Comparison of ENCODE assay signal across 7 mouse cellular contexts in the genomic region with DNA sequence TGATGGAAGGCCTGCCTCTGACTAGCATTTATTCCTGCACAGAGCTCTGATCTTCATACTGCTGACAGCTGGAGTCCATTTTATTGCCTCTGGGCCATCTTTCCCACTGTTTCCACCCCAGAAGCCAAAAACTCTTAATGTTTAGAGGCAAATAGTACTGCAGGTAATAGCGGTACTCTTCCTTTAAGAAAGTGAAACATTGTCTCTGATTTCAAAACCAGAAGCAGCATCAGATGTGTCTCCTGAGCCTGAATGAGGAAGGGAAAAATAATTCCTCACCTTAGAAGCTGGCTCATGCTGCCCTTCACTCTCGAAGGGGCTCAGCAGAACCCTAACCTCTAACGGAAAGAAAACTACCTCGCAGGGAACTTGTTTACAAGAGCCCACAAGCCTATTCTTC. TPM values are rescaled to one million over a fixed set of nuclear protein-coding genes. Genes with fewer than 3 reads are reported as not detected.
A peak's percentile ranks its signal among the peaks of the same experiment; 100 is the strongest.
DNase-seq lines count a peak whose midpoint lies in the region; ATAC-seq and TF ChIP-seq lines count a peak whose summit lies in the region.

No protein-coding gene starts in this region.

- no peaks in the 10 kb centered on the region for H3K27me3 ChIP-seq in hindbrain, embryonic 10.5 days (ENCODE audit: insufficient read depth, poor library complexity, severe bottlenecking)
- no peaks in the 10 kb centered on the region for H3K27me3 ChIP-seq in hindbrain, embryonic 11.5 days (ENCODE audit: control insufficient read depth, insufficient read depth, low read length)
- no peaks in the 10 kb centered on the region for H3K27me3 ChIP-seq in midbrain, postnatal 0 days (ENCODE audit: insufficient read depth, low read length)
- H3K27me3 ChIP-seq in midbrain, embryonic 14.5 days (ENCODE audit: control insufficient read depth, insufficient read depth, low read length), result no peaks in the 10 kb centered on the region
- no peaks in the 10 kb centered on the region for H3K27me3 ChIP-seq in hindbrain, embryonic 14.5 days (ENCODE audit: control insufficient read depth, insufficient read depth, low read length)

- no peak overlapping the region for H3K27ac ChIP-seq in hindbrain, embryonic 10.5 days
- no peak overlapping the region for H3K27ac ChIP-seq in hindbrain, embryonic 11.5 days (ENCODE audit: low read depth, low read length)
- H3K27ac ChIP-seq in midbrain, postnatal 0 days (ENCODE audit: low read depth, low read length), result no peak overlapping the region
- H3K27ac ChIP-seq in midbrain, embryonic 14.5 days (replicated peaks; ENCODE audit: low read depth, low read length), result no peak overlapping the region
- no peak overlapping the region for H3K27ac ChIP-seq in hindbrain, embryonic 14.5 days

- H3K9ac ChIP-seq in hindbrain, embryonic 11.5 days (ENCODE audit: low read depth, low read length), result no peak overlapping the region
- H3K9ac ChIP-seq in midbrain, postnatal 0 days (replicated peaks; ENCODE audit: low read length, poor library complexity, severe bottlenecking), result no peak overlapping the region
- H3K9ac ChIP-seq in midbrain, embryonic 14.5 days (replicated peaks; ENCODE audit: low read length), result no peak overlapping the region
- H3K9ac ChIP-seq in hindbrain, embryonic 14.5 days, result no peak overlapping the region

- peak overlapping the region; percentile 82 for H3K4me3 ChIP-seq in hindbrain, embryonic 10.5 days
- H3K4me3 ChIP-seq in hindbrain, embryonic 11.5 days (ENCODE audit: low read depth, low read length), result no peak overlapping the region
- H3K4me3 ChIP-seq in midbrain, postnatal 0 days (ENCODE audit: low read depth, low read length), result peak overlapping the region; percentile 71; the same call in 1 of the 2 replicates
- no peak overlapping the region for H3K4me3 ChIP-seq in midbrain, embryonic 14.5 days (replicated peaks; ENCODE audit: low read depth, low read length)
- H3K4me3 ChIP-seq in hindbrain, embryonic 14.5 days (replicated peaks; ENCODE audit: low read length), result no peak overlapping the region

- TF ChIP-seq CTCF in midbrain, postnatal 0 days (IDR thresholded peaks at IDR 0.05), result no peak

- WGBS in hindbrain, embryonic 10.5 days, result 95% methylated on average over 4 of the region's 4 CpGs
- 96% methylated on average over 4 of the region's 4 CpGs for WGBS in hindbrain, embryonic 11.5 days
- WGBS in midbrain, postnatal 0 days, result 94% methylated on average over 4 of the region's 4 CpGs
- 97% methylated on average over 4 of the region's 4 CpGs for WGBS in midbrain, embryonic 14.5 days
- 96% methylated on average over 4 of the region's 4 CpGs for whole genome bisulfite sequencing in hindbrain, embryonic 14.5 days

- H3K4me1 ChIP-seq in hindbrain, embryonic 10.5 days (replicated peaks), result peaks cover 6% of the 10 kb centered on the region; the same call in 1 of the 2 replicates
- H3K4me1 ChIP-seq in hindbrain, embryonic 11.5 days (replicated peaks; ENCODE audit: control insufficient read depth, insufficient read depth, low read length), result no peaks in the 10 kb centered on the region
- no peaks in the 10 kb centered on the region for H3K4me1 ChIP-seq in midbrain, postnatal 0 days (ENCODE audit: insufficient read depth, low read length)
- H3K4me1 ChIP-seq in midbrain, embryonic 14.5 days (ENCODE audit: control insufficient read depth, insufficient read depth, low read length), result no peaks in the 10 kb centered on the region
- no peaks in the 10 kb centered on the region for H3K4me1 ChIP-seq in hindbrain, embryonic 14.5 days (replicated peaks; ENCODE audit: control insufficient read depth, insufficient read depth, low read length)

- H3K9me3 ChIP-seq in hindbrain, embryonic 10.5 days, result peaks cover 47% of the 10 kb centered on the region
- 0 out of 2 replicates have a peak, but pooled peaks cover 2% of the 10 kb centered on the region for H3K9me3 ChIP-seq in hindbrain, embryonic 11.5 days (ENCODE audit: control insufficient read depth, low read length)
- H3K9me3 ChIP-seq in midbrain, postnatal 0 days (ENCODE audit: low read length), result no peaks in the 10 kb centered on the region
- H3K9me3 ChIP-seq in midbrain, embryonic 14.5 days (ENCODE audit: control insufficient read depth, low read length), result peaks cover 12% of the 10 kb centered on the region
- peaks cover 24% of the 10 kb centered on the region for H3K9me3 ChIP-seq in hindbrain, embryonic 14.5 days (ENCODE audit: control insufficient read depth, low read length)

- no peak for DNase-seq in hindbrain, embryonic 10.5 days (ENCODE audit: low spot score)
- no peak for DNase-seq in hindbrain, embryonic 11.5 days (ENCODE audit: low spot score)
- DNase-seq in midbrain, postnatal 0 days (ENCODE audit: low spot score), result no peak
- no peak for DNase-seq in midbrain, embryonic 14.5 days
- no peak for DNase-seq in hindbrain, embryonic 14.5 days (ENCODE audit: low spot score)
- no peak for DNase-seq in thymus, postnatal 4 days
- no peak for DNase-seq in adrenal gland, postnatal 14 days

- H3K4me2 ChIP-seq in hindbrain, embryonic 11.5 days (replicated peaks; ENCODE audit: low read depth, low read length), result no peak overlapping the region
- no peak overlapping the region for H3K4me2 ChIP-seq in midbrain, postnatal 0 days (ENCODE audit: low read depth, low read length, poor library complexity, severe bottlenecking)
- H3K4me2 ChIP-seq in midbrain, embryonic 14.5 days (ENCODE audit: low read length), result no peak overlapping the region; the same call in 1 of the 2 replicates
- peak overlapping the region; percentile 73; the same call in 1 of the 2 replicates for H3K4me2 ChIP-seq in hindbrain, embryonic 14.5 days (replicated peaks)

- no peak for ATAC-seq in hindbrain, embryonic 11.5 days (ENCODE audit: low FRiP score)
- ATAC-seq in midbrain, postnatal 0 days (ENCODE audit: low FRiP score), result no peak
- ATAC-seq in midbrain, embryonic 14.5 days (ENCODE audit: low FRiP score, low TSS enrichment), result no peak
- no peak for ATAC-seq in hindbrain, embryonic 14.5 days (ENCODE audit: low FRiP score)

- peaks cover 50% of the 10 kb centered on the region for H3K36me3 ChIP-seq in hindbrain, embryonic 10.5 days
- H3K36me3 ChIP-seq in hindbrain, embryonic 11.5 days (ENCODE audit: control insufficient read depth, insufficient read depth, low read length), result peaks cover 22% of the 10 kb centered on the region
- no peaks in the 10 kb centered on the region for H3K36me3 ChIP-seq in midbrain, postnatal 0 days (ENCODE audit: insufficient read depth, low read length)
- H3K36me3 ChIP-seq in midbrain, embryonic 14.5 days (ENCODE audit: control insufficient read depth, insufficient read depth, low read length), result no peaks in the 10 kb centered on the region; the same call in 1 of the 2 replicates
- H3K36me3 ChIP-seq in hindbrain, embryonic 14.5 days (replicated peaks; ENCODE audit: control insufficient read depth, insufficient read depth), result peaks cover 27% of the 10 kb centered on the region

RNA-seq across cellular contexts. Expression of a gene that starts 26.8 kb away (rescaled TPM):
- 49.7 and 52.3 TPM in 2 replicates for polyA plus RNA-seq in hindbrain, embryonic 10.5 days (2016; fragmentation: Nextera tagmentation; extraction: Ambion mirVana)
- polyA plus RNA-seq in hindbrain, embryonic 11.5 days (2014; fragmentation: Nextera tagmentation; extraction: Ambion mirVana), result 60.0 and 69.0 TPM in 2 replicates
- total RNA-seq in midbrain, postnatal 0 days (2014; rRNA removed), result 69.3 and 85.3 TPM in 2 replicates
- polyA plus RNA-seq in midbrain, postnatal 0 days (2015; fragmentation: Nextera tagmentation; extraction: Ambion mirVana), result 144 and 151 TPM in 2 replicates
- 113 and 121 TPM in 2 replicates for polyA plus RNA-seq in midbrain, embryonic 14.5 days (2014; fragmentation: Nextera tagmentation; extraction: Ambion mirVana)
- polyA plus RNA-seq in hindbrain, embryonic 14.5 days (2014; fragmentation: Nextera tagmentation; extraction: Ambion mirVana), result 110 and 119 TPM in 2 replicates
- total RNA-seq in adrenal gland, postnatal 14 days (2021), result 43.1 and 46.4 TPM in 2 replicates

Comparison
In these comparisons a context has a peak if more than half of its experiments do, and no peak if none do; other contexts are left out.
1. H3K4me3 ChIP-seq: peak in hindbrain, embryonic 10.5 days (single experiment) and midbrain, postnatal 0 days (single experiment); none in hindbrain, embryonic 11.5 days (single experiment), midbrain, embryonic 14.5 days (single experiment) and hindbrain, embryonic 14.5 days (single experiment).